Mouse (Mus musculus): ENCODE results near the gene Snrnp70. TPM values are rescaled to one million over a fixed set of nuclear protein-coding genes. Genes with fewer than 3 reads are reported as not detected.

Gene Snrnp70
- 574 to 602 TPM (median 590 TPM) in 4 replicates for total RNA-seq (2023; ENCODE audit: inconsistent age)

GRCm38 (mm10) chr7:45395578-45396336, at the start of gene Snrnp70:
TSS of gene Snrnp70 (minus strand) at chr7:45395742.

GRCm38 (mm10) chr7:45437521-45438276, 42.2 kb upstream of the Snrnp70 start, which contains the start of gene Ruvbl2:
TSS of gene Ruvbl2 (minus strand) at chr7:45438096.

GRCm38 (mm10) chr7:45434203-45435015, 38.9 kb upstream of the Snrnp70 start, which contains the start of gene Gys1:
TSS of gene Gys1 (plus strand) at chr7:45434844.

GRCm38 (mm10) chr7:45420615-45420919, 25.0 kb upstream of the Snrnp70 start, which contains the start of gene Lhb:
TSS of gene Lhb (plus strand) at chr7:45420820.

GRCm38 (mm10) chr7:45413113-45413863, 17.7 kb upstream of the Snrnp70 start, which contains the start of gene Ntf5:
TSS of gene Ntf5 (plus strand) at chr7:45413695.

GRCm38 (mm10) chr7:45405091-45406075, 9.8 kb upstream of the Snrnp70 start, which contains the start of gene Kcna7:
TSS of gene Kcna7 (plus strand) at chr7:45405653.

GRCm38 (mm10) chr7:45370475-45371311, 24.8 kb downstream of the Snrnp70 start, which contains the start of gene Lin7b:
TSS of gene Lin7b (minus strand) at chr7:45370583.

GRCm38 (mm10) chr7:45366652-45367019, 28.9 kb downstream of the Snrnp70 start, which contains the start of gene Ppfia3:
TSS of gene Ppfia3 (minus strand) at chr7:45367019.

GRCm38 (mm10) chr7:45335056-45335455, 60.5 kb downstream of the Snrnp70 start, which contains the start of gene Hrc:
TSS of gene Hrc (plus strand) at chr7:45335290.

GRCm38 (mm10) chr7:45333431-45333982, 62.0 kb downstream of the Snrnp70 start, which contains the start of gene Trpm4:
TSS of gene Trpm4 (minus strand) at chr7:45333780.

Other genes starting within 250 kb of the Snrnp70 start
- gene Pih1d1, start 241.4 kb downstream of the Snrnp70 start, total RNA-seq (2023; ENCODE audit: inconsistent age): 46.7 to 53.9 TPM (median 51.0 TPM) in 4 replicates
- gene Aldh16a1, start 241.2 kb downstream of the Snrnp70 start, total RNA-seq (2023; ENCODE audit: inconsistent age): 100 to 121 TPM (median 116 TPM) in 4 replicates
- gene Slc17a7, start 231.8 kb downstream of the Snrnp70 start, total RNA-seq (2023; ENCODE audit: inconsistent age): not detected in 4 replicates
- gene Gfy, start 216.2 kb downstream of the Snrnp70 start, total RNA-seq (2023; ENCODE audit: inconsistent age): not detected in 4 replicates
- gene Pth2, start 214.7 kb downstream of the Snrnp70 start, total RNA-seq (2023; ENCODE audit: inconsistent age): not detected in 4 replicates
- 0.54 to 1.1 TPM (median 0.78 TPM) in 4 replicates for gene Ccdc155, start 190.8 kb downstream of the Snrnp70 start, total RNA-seq (2023; ENCODE audit: inconsistent age)
- 1.3 to 2.7 TPM (median 2.0 TPM) in 3 of 4 replicates, not detected in the other for gene Dkkl1, start 183.6 kb downstream of the Snrnp70 start, total RNA-seq (2023; ENCODE audit: inconsistent age)
- not detected in 4 replicates for gene Tead2, start 180.0 kb downstream of the Snrnp70 start, total RNA-seq (2023; ENCODE audit: inconsistent age)
- 1,683 to 1,834 TPM (median 1,832 TPM) in 4 replicates for gene Cd37, start 156.6 kb downstream of the Snrnp70 start, total RNA-seq (2023; ENCODE audit: inconsistent age)
- not detected in 4 replicates for gene Slc6a16, start 154.7 kb downstream of the Snrnp70 start, total RNA-seq (2023; ENCODE audit: inconsistent age)
- gene Slc6a21, start 118.2 kb downstream of the Snrnp70 start, total RNA-seq (2023; ENCODE audit: inconsistent age): 0.51 to 0.64 TPM (median 0.60 TPM) in 4 replicates
- gene Trpm4, start 62.0 kb downstream of the Snrnp70 start, total RNA-seq (2023; ENCODE audit: inconsistent age): 5.9 to 13.0 TPM (median 9.1 TPM) in 4 replicates
- gene Hrc, start 60.5 kb downstream of the Snrnp70 start, total RNA-seq (2023; ENCODE audit: inconsistent age): not detected in 4 replicates
- 0.13 to 0.33 TPM (median 0.23 TPM) in 4 replicates for gene Ppfia3, start 28.7 kb downstream of the Snrnp70 start, total RNA-seq (2023; ENCODE audit: inconsistent age)
- 1.2 TPM in 1 of 4 replicates, not detected in the others for gene Lin7b, start 25.2 kb downstream of the Snrnp70 start, total RNA-seq (2023; ENCODE audit: inconsistent age)
- not detected in 4 replicates for gene Kcna7, start 9.9 kb upstream of the Snrnp70 start, total RNA-seq (2023; ENCODE audit: inconsistent age)
- not detected in 4 replicates for gene Ntf5, start 18.0 kb upstream of the Snrnp70 start, total RNA-seq (2023; ENCODE audit: inconsistent age)
- gene Lhb, start 25.1 kb upstream of the Snrnp70 start, total RNA-seq (2023; ENCODE audit: inconsistent age): not detected in 4 replicates
- 15.2 to 19.8 TPM (median 17.4 TPM) in 4 replicates for gene Gys1, start 39.1 kb upstream of the Snrnp70 start, total RNA-seq (2023; ENCODE audit: inconsistent age)
- gene Ruvbl2, start 42.4 kb upstream of the Snrnp70 start, total RNA-seq (2023; ENCODE audit: inconsistent age): 38.2 to 60.2 TPM (median 47.5 TPM) in 4 replicates
- 648 to 704 TPM (median 682 TPM) in 4 replicates for gene Ftl1, start 64.1 kb upstream of the Snrnp70 start, total RNA-seq (2023; ENCODE audit: inconsistent age)
- 107 to 138 TPM (median 119 TPM) in 4 replicates for gene Bax, start 71.2 kb upstream of the Snrnp70 start, total RNA-seq (2023; ENCODE audit: inconsistent age)
- not detected in 4 replicates for gene Tulp2, start 86.1 kb upstream of the Snrnp70 start, total RNA-seq (2023; ENCODE audit: inconsistent age)
- gene Gm45808, start 91.1 kb upstream of the Snrnp70 start, total RNA-seq (2023; ENCODE audit: inconsistent age): 0.77 to 1.8 TPM (median 0.98 TPM) in 4 replicates
- gene Dhdh, start 93.1 kb upstream of the Snrnp70 start, total RNA-seq (2023; ENCODE audit: inconsistent age): 2.9 to 3.9 TPM (median 3.5 TPM) in 4 replicates
- 76.1 to 93.0 TPM (median 84.2 TPM) in 4 replicates for gene Nucb1, start 114.7 kb upstream of the Snrnp70 start, total RNA-seq (2023; ENCODE audit: inconsistent age)
- 1,362 to 1,471 TPM (median 1,417 TPM) in 4 replicates for gene Ppp1r15a, start 130.5 kb upstream of the Snrnp70 start, total RNA-seq (2023; ENCODE audit: inconsistent age)
- gene Plekha4, start 130.6 kb upstream of the Snrnp70 start, total RNA-seq (2023; ENCODE audit: inconsistent age): 0.83 to 4.6 TPM (median 2.2 TPM) in 4 replicates
- not detected in 4 replicates for gene Hsd17b14, start 159.2 kb upstream of the Snrnp70 start, total RNA-seq (2023; ENCODE audit: inconsistent age)
- 27.1 to 39.9 TPM (median 32.9 TPM) in 4 replicates for gene Bcat2, start 174.4 kb upstream of the Snrnp70 start, total RNA-seq (2023; ENCODE audit: inconsistent age)
- gene Fgf21, start 219.7 kb upstream of the Snrnp70 start, total RNA-seq (2023; ENCODE audit: inconsistent age): not detected in 4 replicates
- not detected in 4 replicates for gene Fut1, start 221.5 kb upstream of the Snrnp70 start, total RNA-seq (2023; ENCODE audit: inconsistent age)
- not detected in 4 replicates for gene Izumo1, start 226.1 kb upstream of the Snrnp70 start, total RNA-seq (2023; ENCODE audit: inconsistent age)
- gene Rasip1, start 231.7 kb upstream of the Snrnp70 start, total RNA-seq (2023; ENCODE audit: inconsistent age): 0.27 to 0.35 TPM in 2 of 4 replicates, not detected in the others
- not detected in 4 replicates for gene Mamstr, start 244.2 kb upstream of the Snrnp70 start, total RNA-seq (2023; ENCODE audit: inconsistent age)